Mouse (Mus musculus): Measurements from ENCODE around the gene Atxn7l3. TPM values are rescaled to one million over a fixed set of nuclear protein-coding genes. Genes with fewer than 3 reads are reported as not detected.

The Atxn7l3 gene
- polyA plus RNA-seq, 1 experiment from 2014 or later: 4.6 TPM

- Histone ChIP-seq H3K36me3 (replicated peaks; ENCODE audit: insufficient read depth, low read length) (peaks cover 34% of the 10 kb centered on the region), H3K27ac (ENCODE audit: low read depth) (peak overlapping the region; percentile 99), H3K27me3 (ENCODE audit: insufficient read depth, low read length) (no peaks in the 10 kb centered on the region), H3K4me3 (ENCODE audit: low read depth, low read length) (peak overlapping the region; percentile 88), H3K4me2 (ENCODE audit: low read depth, low read length) (peak overlapping the region; percentile 95), H3K9ac (replicated peaks) (peak overlapping the region; percentile 100), H3K4me1 (ENCODE audit: insufficient read depth) (peaks cover 25% of the 10 kb centered on the region), H3K9me3 (ENCODE audit: low read length) (no peaks in the 10 kb centered on the region)
- ATAC-seq (peak; percentile 59), DNase-seq (peak; percentile 79)
- WGBS (ENCODE audit: insufficient replicate concordance): under 1% methylated on average over 55 of the region's 87 CpGs
- no peak; the same call in 1 of the 2 replicates for TF ChIP-seq CTCF (IDR thresholded peaks at IDR 0.05; ENCODE audit: low read depth)
- TF ChIP-seq EP300 (IDR thresholded peaks at IDR 0.05; ENCODE audit: low read depth): no peak
Observed at GRCm38 (mm10) chr11:102317298-102317900, 21.0 kb upstream of the Atxn7l3 start.

GRCm38 (mm10) chr11:102316572-102317297 lies 20.3 kb upstream of the Atxn7l3 start:
- under 1% methylated on average over 40 of the region's 80 CpGs for WGBS (ENCODE audit: insufficient replicate concordance)
- Histone ChIP-seq H3K27ac (ENCODE audit: low read depth) (peak overlapping the region; percentile 99), H3K9me3 (ENCODE audit: low read length) (no peaks in the 10 kb centered on the region), H3K4me3 (ENCODE audit: low read depth, low read length) (peak overlapping the region; percentile 88), H3K36me3 (replicated peaks; ENCODE audit: insufficient read depth, low read length) (peaks cover 41% of the 10 kb centered on the region), H3K27me3 (ENCODE audit: insufficient read depth, low read length) (no peaks in the 10 kb centered on the region), H3K4me1 (ENCODE audit: insufficient read depth) (peaks cover 28% of the 10 kb centered on the region), H3K9ac (replicated peaks) (peak overlapping the region; percentile 100), H3K4me2 (ENCODE audit: low read depth, low read length) (peak overlapping the region; percentile 95)
- 0 out of 2 replicates have a peak, but pooled peaks have one; percentile 28 for TF ChIP-seq CTCF (IDR thresholded peaks at IDR 0.05; ENCODE audit: low read depth)
- peak; percentile 62; the same call in 1 of the 2 replicates for TF ChIP-seq EP300 (IDR thresholded peaks at IDR 0.05; ENCODE audit: low read depth)
- ATAC-seq: peak; percentile 78
- DNase-seq: peak; percentile 95

GRCm38 (mm10) chr11:102315690-102316571 lies 19.5 kb upstream of the Atxn7l3 start:
- DNase-seq: no peak
- peak overlapping the region; percentile 83 for H3K27ac ChIP-seq (ENCODE audit: low read depth)
- 11% methylated on average over 14 of the region's 14 CpGs for WGBS (ENCODE audit: insufficient replicate concordance)
- H3K36me3 ChIP-seq (replicated peaks; ENCODE audit: insufficient read depth, low read length): peaks cover 41% of the 10 kb centered on the region
- H3K4me2 ChIP-seq (ENCODE audit: low read depth, low read length): peak overlapping the region; percentile 95
- H3K4me1 ChIP-seq (ENCODE audit: insufficient read depth): peaks cover 31% of the 10 kb centered on the region
- peak overlapping the region; percentile 100 for H3K9ac ChIP-seq (replicated peaks)
- H3K4me3 ChIP-seq (ENCODE audit: low read depth, low read length): peak overlapping the region; percentile 88
- no peaks in the 10 kb centered on the region for H3K27me3 ChIP-seq (ENCODE audit: insufficient read depth, low read length)
- ATAC-seq: no peak
- no peaks in the 10 kb centered on the region for H3K9me3 ChIP-seq (ENCODE audit: low read length)
- TF ChIP-seq CTCF (IDR thresholded peaks at IDR 0.05; ENCODE audit: low read depth) (no peak), EP300 (IDR thresholded peaks at IDR 0.05; ENCODE audit: low read depth) (no peak)

GRCm38 (mm10) chr11:102314321-102314720 lies 17.9 kb upstream of the Atxn7l3 start:
- ATAC-seq (no peak), DNase-seq (no peak)
- H3K36me3 ChIP-seq (replicated peaks; ENCODE audit: insufficient read depth, low read length): peaks cover 53% of the 10 kb centered on the region
- no peak overlapping the region for H3K4me2 ChIP-seq (ENCODE audit: low read depth, low read length)
- peaks cover 38% of the 10 kb centered on the region for H3K4me1 ChIP-seq (ENCODE audit: insufficient read depth)
- H3K4me3 ChIP-seq (ENCODE audit: low read depth, low read length): no peak overlapping the region
- H3K27ac ChIP-seq (ENCODE audit: low read depth): no peak overlapping the region
- no peak overlapping the region for H3K9ac ChIP-seq (replicated peaks)
- TF ChIP-seq CTCF (IDR thresholded peaks at IDR 0.05; ENCODE audit: low read depth): no peak
- no peak for TF ChIP-seq EP300 (IDR thresholded peaks at IDR 0.05; ENCODE audit: low read depth)
- no peaks in the 10 kb centered on the region for H3K9me3 ChIP-seq (ENCODE audit: low read length)
- H3K27me3 ChIP-seq (ENCODE audit: insufficient read depth, low read length): no peaks in the 10 kb centered on the region
- 79% methylated on average over 12 of the region's 12 CpGs for WGBS (ENCODE audit: insufficient replicate concordance)

- Histone ChIP-seq H3K27me3 (ENCODE audit: insufficient read depth, low read length) (no peaks in the 10 kb centered on the region), H3K9ac (replicated peaks) (no peak overlapping the region), H3K9me3 (ENCODE audit: low read length) (no peaks in the 10 kb centered on the region), H3K4me2 (ENCODE audit: low read depth, low read length) (no peak overlapping the region), H3K27ac (ENCODE audit: low read depth) (no peak overlapping the region), H3K4me1 (ENCODE audit: insufficient read depth) (peaks cover 40% of the 10 kb centered on the region), H3K4me3 (ENCODE audit: low read depth, low read length) (no peak overlapping the region), H3K36me3 (replicated peaks; ENCODE audit: insufficient read depth, low read length) (peaks cover 61% of the 10 kb centered on the region)
- DNase-seq (no peak), ATAC-seq (no peak)
- 78% methylated on average over 6 of the region's 6 CpGs for WGBS (ENCODE audit: insufficient replicate concordance)
- no peak for TF ChIP-seq CTCF (IDR thresholded peaks at IDR 0.05; ENCODE audit: low read depth)
- no peak for TF ChIP-seq EP300 (IDR thresholded peaks at IDR 0.05; ENCODE audit: low read depth)
Observed at GRCm38 (mm10) chr11:102312586-102312985, 16.2 kb upstream of the Atxn7l3 start.

Data from liver, postnatal 0 days (tissue).